Mouse (Mus musculus) T-helper 2 cell (primary cell): ENCODE data around the gene Slc38a4.

Experiments
- in situ Hi-C: fragments of 300-600 bp; cut with MboI, MseI; formaldehyde crosslinking; loops from one replicate; pipeline ENCODE4 v1.15.1; 2025; ENCODE audit warnings: high pct_unique_total_duplicates

Slc38a4 gene

DNA sequence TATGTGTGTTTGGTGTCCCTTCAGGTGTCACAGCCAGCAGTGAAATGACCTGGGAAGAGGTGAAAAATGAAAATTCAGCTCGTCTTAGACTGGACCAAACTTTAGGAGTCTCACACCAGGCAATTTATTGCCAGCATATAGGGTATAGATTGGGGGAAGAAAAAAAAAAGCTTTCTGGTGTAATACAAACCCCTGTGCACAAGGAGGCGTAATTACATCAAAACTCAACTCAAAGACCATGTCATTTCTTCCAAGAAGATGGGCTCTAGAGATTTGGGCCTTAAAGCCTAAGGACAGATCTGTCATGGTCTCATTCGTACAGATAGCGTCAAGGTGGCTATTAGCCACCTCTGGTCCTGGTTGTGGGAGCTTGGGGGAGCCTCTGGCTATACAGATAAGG is 86.0 kb downstream of the Slc38a4 start:
- in situ Hi-C loops: no loop called here

DNA sequence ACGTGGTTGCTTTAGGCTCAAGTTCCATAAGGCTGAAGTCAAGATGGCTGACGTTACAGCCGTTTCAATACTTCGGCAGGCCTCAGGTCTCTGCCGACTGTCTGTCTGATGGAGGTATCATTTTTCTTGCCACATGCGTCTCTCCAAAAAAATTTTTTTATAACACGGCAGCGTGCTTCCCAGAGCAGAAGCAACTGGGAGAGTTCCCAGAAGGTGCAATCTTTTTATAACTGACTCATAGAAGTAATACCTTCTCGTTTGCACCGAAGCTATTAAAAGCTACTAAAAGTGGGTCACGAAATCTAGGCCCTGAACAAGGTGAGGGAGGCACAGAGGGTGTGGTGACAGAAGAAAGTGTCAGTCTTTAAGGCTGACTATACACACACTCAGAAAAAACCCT is 87.0 kb downstream of the Slc38a4 start:
- in situ Hi-C loops: no loop called here

DNA sequence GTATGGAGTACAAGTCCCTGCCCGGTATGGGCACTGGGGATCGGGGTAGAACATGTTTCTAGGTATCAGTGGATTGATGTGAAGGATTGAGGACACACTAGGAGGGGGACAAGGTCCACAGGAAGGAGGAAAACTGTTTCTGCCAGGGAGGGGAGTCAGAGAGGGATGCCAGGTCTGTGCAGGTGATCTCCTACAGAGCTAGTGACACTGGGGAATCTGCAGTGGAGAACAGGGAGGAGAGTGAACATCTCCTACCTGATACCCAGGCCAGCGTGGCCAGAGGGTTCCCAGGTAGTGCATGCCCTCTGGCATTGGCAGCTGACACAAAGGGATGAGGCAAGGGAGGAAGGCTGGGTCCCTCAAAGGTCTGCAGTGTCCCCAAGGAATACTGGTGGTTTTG is 89.4 kb downstream of the Slc38a4 start:
- in situ Hi-C loops: no loop called here

DNA sequence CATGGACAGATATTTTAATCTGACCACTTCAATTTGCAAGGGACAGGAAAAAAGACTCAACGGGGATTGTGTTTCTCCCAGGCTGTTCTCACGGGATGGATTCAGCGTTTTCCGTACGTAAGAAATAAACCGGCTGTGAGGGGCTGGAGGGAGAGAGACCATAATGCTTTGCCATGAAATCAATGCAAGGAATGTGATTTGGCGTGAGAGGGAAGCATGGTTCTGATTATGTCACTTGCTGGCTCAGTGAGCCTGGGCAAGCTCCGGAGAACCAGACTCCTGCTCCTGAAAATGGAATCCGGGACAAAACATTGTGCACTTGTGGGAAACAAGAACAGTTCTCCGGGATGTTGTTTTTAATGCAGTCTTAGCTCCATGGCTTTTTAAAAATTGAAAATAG is 92.0 kb downstream of the Slc38a4 start:
- in situ Hi-C loops: no loop called here

DNA sequence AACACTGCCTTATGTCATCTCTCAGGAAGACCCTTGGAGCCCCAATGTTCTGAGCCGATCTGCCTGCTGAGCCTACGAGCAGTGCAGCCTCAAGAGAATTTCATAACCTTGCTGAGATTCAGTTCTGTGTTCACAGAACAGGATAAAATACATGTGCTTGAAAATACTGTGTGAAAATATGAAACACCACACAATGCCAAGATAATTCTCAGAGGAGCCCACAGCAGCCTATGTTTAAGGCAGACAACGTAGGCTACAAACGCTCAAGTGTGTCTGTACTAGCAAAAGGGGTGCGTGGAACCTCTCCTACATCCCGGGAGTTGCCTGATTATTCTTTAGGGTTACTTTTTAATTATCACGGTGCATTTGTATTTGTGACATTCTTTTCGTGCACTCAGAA is 92.4 kb downstream of the Slc38a4 start:
- in situ Hi-C loops: no loop called here

DNA sequence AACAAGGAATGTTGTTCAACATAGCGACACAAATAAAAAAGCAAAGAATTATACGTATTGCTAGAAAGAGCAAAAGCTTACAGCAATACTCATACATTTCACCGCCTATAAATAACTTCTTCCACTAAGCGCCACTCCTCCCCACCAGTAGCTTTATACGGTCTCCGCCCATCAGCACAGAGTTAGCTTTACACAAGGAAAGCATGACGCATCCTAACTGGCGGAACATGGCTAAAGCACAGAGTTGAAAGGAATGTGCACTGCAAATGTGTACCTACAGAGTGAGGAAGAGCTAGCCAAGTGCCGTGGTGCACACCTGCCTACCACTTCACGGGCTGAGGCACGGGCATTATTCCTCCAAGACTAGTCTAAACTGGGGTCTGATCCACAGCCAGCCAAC is 95.4 kb downstream of the Slc38a4 start:
- in situ Hi-C loops: no loop called here

DNA sequence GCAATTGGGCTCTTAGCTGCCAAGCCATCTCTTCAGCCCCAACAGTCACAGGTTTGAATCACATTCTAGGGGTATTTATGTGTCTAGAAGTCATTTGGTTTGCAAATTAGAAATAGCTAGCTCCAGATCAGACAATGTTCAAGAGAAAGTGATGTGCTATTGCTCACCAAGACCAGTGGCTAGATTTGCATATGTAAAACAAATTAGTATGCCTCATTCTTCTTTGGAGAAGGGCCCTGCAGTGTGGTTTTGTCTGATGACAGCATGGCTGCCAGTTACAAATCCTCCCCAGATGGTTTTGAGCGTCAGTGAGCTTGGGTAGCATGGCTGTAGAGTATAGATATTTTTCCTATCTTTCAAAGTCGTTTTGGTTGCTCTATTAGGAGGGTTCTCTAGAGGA is 96.5 kb downstream of the Slc38a4 start:
- in situ Hi-C loops: no loop called here

DNA sequence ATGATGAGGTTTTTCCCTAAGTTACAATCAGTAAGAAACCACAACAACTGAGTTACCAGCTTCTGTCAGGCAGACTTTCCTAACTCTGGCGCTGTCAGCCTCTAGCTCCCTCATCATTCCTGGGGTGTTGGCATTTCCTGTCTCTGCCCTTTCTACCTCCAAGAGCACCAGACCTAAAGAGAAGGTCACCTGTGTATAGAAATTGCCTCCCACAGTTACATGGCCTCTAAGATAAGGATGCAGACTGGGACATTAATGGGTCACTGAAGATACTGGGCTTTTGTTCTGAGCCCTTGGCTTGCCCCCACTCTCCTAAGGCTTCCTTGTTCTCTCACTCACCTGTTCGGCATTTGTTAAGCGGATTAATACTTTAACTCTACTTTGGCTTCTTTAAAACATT is 99.1 kb downstream of the Slc38a4 start:
- in situ Hi-C loops: no loop called here

DNA sequence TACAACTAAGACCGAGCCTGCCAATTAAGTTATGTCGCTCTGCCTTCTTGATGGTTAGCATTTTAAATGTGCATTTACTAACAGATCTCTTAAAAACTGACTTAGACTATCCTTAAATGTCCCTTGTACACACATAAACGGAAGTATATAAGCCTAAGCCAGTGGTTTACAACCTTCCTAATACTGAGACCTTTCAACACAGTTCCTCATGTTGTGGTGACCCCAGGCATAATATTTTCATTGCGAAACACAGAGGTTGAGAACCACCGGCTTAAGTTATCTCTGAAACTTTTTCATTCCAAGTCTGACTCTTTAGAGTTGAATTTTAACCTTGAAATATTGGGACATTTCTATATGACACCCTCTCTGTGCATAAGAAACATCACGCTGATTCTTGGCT is 101.4 kb downstream of the Slc38a4 start:
- in situ Hi-C loops: no loop called here

DNA sequence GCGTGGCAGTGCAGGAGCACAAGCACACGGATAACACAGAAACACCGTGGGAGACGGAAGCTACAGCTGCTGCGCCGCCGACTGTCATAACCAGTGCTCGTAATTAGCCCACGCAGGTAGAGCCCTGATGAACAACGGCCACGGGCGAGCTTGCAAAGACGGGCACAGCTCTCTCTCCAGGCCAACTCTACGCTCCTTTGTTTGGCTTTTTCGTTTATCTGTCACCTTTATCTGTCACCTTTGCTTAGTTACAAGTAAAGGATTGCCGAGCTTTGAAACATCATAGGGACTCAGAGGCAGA is 101.9 kb downstream of the Slc38a4 start:
- in situ Hi-C loops: no loop called here

DNA sequence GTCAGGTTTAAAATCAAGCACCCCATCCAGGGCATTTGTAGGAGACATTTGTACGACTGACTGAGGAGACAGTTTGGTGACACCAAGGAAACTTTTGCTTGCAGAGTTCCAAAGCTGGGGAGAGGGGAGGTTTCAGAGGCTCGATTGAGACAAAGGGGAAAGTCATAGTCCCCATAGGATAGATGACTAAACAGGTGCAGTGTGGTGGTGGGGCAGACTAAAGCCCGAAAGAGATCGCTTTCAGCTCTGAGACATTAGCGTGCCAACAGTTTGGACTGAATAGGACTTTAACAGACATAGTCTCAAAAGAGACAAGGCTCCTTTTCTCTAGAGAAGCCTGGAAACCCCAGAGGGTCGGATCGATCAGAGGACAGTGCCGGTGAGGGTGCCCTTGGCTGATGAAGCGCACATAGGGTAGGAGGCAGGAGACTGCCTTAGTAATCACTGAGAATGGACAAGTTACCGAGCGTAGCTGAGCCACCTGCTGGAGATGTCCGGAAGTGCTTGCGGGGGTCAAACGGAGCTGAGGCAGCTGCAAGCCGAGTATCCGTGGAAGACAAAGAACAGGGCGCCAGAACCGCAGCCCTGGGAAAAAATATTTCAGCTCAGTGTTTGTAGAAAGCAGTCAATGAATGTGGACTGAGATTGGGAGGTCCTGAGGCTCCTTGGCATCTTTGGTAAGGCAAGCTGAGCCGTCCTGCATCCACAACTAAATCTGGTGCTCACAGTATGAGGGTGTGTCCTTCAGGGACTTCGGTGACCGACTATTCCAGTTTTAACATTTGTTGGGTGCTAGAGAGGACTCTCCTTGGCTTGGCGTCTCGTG is 102.4 kb downstream of the Slc38a4 start:
- in situ Hi-C loops: no loop called here

DNA sequence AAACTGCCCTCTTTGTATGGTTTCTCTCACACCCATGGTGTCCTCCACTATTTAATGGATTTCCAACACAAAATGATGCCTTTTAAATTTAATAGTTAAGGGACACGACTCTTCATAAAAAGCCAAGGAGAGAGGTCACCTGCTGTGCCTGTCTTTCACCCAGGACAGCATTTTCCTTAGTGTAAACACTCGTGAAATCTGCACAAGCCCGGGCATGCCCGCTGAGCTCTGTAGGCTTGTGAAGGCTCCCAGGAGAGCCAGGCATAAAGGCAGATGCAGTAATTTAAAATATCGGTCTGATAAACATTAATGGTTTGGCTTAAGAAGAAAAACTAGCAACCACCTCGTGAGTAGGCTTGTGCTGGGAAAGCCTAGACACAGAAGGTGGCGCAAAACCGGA is 103.3 kb downstream of the Slc38a4 start:
- in situ Hi-C loops: no loop called here

DNA sequence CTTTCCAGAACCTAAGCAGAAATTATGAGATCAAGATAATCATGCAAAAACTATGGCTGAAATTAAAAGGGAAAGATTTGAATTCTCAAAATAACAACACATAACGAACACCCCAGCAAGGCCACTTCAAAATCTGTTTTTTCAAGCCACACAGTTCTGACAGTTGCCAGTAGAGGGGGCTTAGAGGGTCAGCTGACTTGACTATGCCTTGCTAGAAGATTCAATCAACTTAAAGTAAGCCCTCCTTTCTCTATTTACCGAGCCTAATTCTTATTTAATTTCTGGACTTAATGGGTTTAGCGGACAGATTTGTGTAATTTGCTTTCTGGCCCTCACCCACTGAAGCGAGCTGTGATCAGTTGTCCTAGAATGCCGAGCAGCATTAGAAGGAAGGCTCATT is 104.0 kb downstream of the Slc38a4 start:
- in situ Hi-C loops: no loop called here

DNA sequence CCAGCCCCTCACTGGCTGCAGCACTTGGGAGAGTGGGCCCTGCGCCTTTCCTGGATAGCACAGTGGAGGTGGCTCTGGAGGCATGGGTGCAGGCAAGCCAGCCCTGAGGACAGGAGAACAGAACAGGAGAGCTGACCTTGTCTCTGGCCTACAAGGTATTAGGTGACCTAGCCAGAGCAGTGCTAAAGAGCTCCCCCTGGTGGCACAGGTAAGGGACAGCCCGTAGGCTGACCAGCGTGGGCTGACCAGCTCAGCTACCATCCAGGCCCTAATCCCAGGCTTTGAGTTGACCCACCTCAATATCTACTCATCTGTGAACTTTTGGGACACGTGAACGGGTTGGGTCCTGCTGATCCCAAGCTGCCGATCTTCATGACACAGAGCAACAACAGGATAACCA is 107.3 kb downstream of the Slc38a4 start:
- in situ Hi-C loops: loop anchor here (25.0 kb wide), 1 partner anchor 436 kb away; no protein-coding TSS in a partner anchor
